Comparison of ENCODE assay signal across 1 mouse cellular context in genomic region chr9:110656249-110657221, GRCm38 (mm10).
TF ChIP-seq lines count a peak whose summit lies in the region.

Ccdc12 (plus strand) TSS chr9:110656503.

TF ChIP-seq in MEL, 35 proteins besides CTCF, POLR2A, EP300 and RAD21 (continued from another document):
- 0 out of 2 replicates have a peak, but pooled peaks have one; percentile 37 for TF ChIP-seq RCOR1 (IDR thresholded peaks at IDR 0.05; ENCODE audit: low read depth, low read length)
- peak; percentile 83 for TF ChIP-seq SIN3A (IDR thresholded peaks at IDR 0.05; ENCODE audit: low read length)
- TF ChIP-seq NELFE (IDR thresholded peaks at IDR 0.05; ENCODE audit: low read depth, low read length): peak; percentile 96
- no peak for TF ChIP-seq BHLHE40 (IDR thresholded peaks at IDR 0.05; ENCODE audit: borderline replicate concordance, low read depth, low read length)
